Mouse (Mus musculus): Measurements from ENCODE around the gene Ammecr1. TPM values are rescaled to one million over a fixed set of nuclear protein-coding genes. Genes with fewer than 3 reads are reported as not detected.

Ammecr1 gene
- total RNA-seq (2021) = 10 to 100 TPM in 1 of 2 experiments, 1 to 10 TPM in 1; 8.7 to 12.2 TPM
- long read RNA-seq, experiment 1, full-length matches to known transcripts = 5 of 5 reads
- long read RNA-seq, experiment 1, partial matches to known transcripts = 0 of 5 reads
- long read RNA-seq, experiment 1, other reads (novel, unspliced or antisense) = 0 of 5 reads
- long read RNA-seq, experiment 2, full-length matches to known transcripts = 4 of 7 reads
- long read RNA-seq, experiment 2, partial matches to known transcripts = 0 of 7 reads
- long read RNA-seq, experiment 2, other reads (novel, unspliced or antisense) = 3 of 7 reads

- DNase-seq (ENCODE audit: low spot score in 2 of 2) = peak; percentile 63 to 64
Measured at GRCm38 (mm10) chrX:142966008-142966966, at the start of gene Ammecr1. Gene Ammecr1, minus strand, starts transcription at chrX:142966728.

GRCm38 (mm10) chrX:143014118-143014517 lies 47.6 kb upstream of the Ammecr1 start:
- no peak for DNase-seq (ENCODE audit: low spot score in 2 of 2)

- DNase-seq (ENCODE audit: low spot score in 2 of 2) = no peak
Measured at GRCm38 (mm10) chrX:143012334-143012733, 45.8 kb upstream of the Ammecr1 start.

GRCm38 (mm10) chrX:143011865-143012264 lies 45.3 kb upstream of the Ammecr1 start:
- no peak for DNase-seq (ENCODE audit: low spot score in 2 of 2)

GRCm38 (mm10) chrX:143004131-143004846 lies 37.8 kb upstream of the Ammecr1 start:
- DNase-seq (ENCODE audit: low spot score in 2 of 2) = no peak

DNA sequence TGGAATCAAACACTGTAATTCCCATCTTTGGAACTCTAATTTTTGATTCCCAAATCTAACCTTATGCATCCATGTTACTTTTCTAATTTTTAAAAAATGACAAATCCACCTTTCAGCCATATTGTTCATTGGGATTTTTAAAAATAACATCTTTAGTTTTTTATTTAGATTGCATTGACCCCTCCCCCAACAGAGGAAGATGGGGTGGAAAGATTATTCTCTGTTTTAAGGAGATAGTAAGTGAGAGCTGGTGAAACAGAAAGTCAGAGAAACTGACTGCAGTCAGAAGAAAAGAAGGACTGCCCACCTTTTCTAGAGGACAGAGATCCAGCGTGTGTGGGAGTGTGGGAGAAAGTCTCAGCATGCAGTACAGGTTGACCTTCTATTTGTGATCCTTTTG lies 30.7 kb upstream of the Ammecr1 start:
- DNase-seq (ENCODE audit: low spot score in 2 of 2) = no peak

- DNase-seq (ENCODE audit: low spot score in 2 of 2) = no peak
Measured at GRCm38 (mm10) chrX:142994514-142994913, 28.0 kb upstream of the Ammecr1 start.

- no peak for DNase-seq (ENCODE audit: low spot score in 2 of 2)
Measured at GRCm38 (mm10) chrX:142984170-142984569, 17.6 kb upstream of the Ammecr1 start.

- DNase-seq (ENCODE audit: low spot score in 2 of 2) = no peak
Measured at GRCm38 (mm10) chrX:142983638-142984037, 17.1 kb upstream of the Ammecr1 start.

- no peak for DNase-seq (ENCODE audit: low spot score in 2 of 2)
Measured at GRCm38 (mm10) chrX:142981530-142982130, 15.1 kb upstream of the Ammecr1 start.

- no peak for DNase-seq (ENCODE audit: low spot score in 2 of 2)
Measured at GRCm38 (mm10) chrX:142980855-142981529, 14.5 kb upstream of the Ammecr1 start.

DNA sequence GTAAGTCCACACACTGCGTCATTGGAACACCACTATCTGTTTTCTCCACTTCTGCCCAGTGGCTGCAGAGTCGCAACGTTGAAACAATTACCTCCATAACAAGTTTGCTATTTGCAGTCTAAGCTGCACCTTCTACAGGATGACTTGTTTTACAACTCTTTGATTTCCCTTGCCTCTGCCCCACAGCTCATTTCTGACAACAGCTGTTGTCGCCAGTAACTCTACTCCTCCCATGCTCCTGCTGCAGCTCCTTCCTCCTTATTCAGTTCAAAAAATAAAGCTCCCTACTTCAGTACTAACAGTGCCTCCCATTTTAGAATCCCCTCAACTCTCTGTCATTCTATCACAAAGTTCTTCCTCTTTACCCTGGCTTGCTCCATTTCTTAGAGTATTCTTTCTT lies 12.7 kb upstream of the Ammecr1 start:
- DNase-seq (ENCODE audit: low spot score in 2 of 2) = no peak

- no peak for DNase-seq (ENCODE audit: low spot score in 2 of 2)
Measured at GRCm38 (mm10) chrX:142972443-142972970, 6.0 kb upstream of the Ammecr1 start.

DNA sequence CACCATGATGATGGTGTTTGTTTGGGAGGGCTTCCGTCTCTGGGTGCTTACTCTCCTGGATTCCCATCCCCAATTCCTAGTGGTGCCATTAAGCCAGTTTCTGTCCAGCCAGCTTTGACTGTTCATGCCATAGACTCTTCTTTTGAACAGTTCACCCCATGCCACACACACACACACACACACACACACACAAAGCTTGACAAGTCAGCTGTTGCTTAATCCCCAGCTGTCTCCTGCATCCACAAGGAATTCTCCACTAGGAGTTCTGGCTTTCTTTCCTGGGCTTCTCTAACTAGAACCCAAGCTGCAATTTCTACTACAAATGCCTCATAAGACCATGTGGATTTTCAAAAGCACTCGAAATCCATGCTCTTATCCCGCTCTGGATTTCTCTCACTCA lies 5.2 kb upstream of the Ammecr1 start:
- no peak for DNase-seq (ENCODE audit: low spot score in 2 of 2)

GRCm38 (mm10) chrX:142967067-142967466 lies 539 bp upstream of the Ammecr1 start:
- peak in 1 of 2 experiments; percentile 5 for DNase-seq (ENCODE audit: low spot score in 2 of 2)

DNA sequence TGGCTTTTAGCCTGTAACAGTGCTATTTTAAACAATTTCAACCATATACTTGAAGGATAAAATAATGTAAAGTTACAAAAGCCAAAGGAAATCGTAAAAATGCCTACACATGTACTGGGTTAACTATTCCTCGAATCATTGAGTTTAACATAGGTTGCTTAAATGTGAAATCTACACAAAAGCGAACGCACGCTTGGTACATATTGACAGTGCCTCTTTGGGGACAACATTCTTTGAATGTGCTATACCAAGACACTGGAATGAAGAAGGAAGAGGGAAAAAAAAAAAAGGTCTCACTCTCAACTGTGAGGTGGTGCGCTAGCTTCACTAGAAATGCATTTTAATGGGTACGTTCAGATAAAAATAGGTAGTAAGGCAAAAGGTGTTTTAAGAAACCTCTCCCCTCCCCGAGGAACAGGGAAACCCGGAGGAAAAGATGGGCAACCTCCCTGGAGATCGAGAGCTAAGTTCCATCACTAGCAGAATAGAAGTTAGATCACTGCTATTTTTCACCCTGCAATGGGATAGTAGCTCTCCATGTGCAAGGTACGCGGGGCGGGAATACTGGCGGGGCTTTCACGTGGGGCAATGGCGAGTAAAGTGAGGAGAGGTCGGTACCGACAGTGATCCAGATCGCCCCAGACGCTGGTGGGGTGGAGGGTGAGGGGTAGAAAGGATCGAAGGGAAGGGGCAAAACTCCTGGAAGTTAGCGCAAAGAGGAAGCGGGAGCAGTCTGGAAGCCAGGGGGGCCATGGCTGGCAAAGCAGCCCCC lies 1.1 kb downstream of the Ammecr1 start:
- peak in 1 of 2 experiments; percentile 8 for DNase-seq (ENCODE audit: low spot score in 2 of 2)

DNA sequence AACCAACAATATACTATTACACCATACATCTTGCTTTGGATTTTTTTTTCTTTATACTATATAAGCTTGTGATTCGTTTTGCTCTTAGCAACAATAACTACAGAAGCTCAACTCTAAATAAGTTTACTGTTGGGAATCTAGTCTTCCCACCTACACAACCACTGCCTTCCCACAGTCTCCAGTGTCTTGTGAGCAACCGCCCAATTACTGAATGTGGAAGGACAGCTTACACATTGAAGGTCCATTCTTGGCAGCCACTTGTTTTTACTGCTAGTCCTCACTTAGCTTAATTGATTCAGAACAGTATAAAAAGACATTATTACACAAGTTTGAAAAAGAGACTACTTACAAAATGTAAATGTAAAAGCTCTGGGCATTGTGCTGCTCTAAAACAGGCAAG lies 6.1 kb downstream of the Ammecr1 start:
- no peak for DNase-seq (ENCODE audit: low spot score in 2 of 2)

DNA sequence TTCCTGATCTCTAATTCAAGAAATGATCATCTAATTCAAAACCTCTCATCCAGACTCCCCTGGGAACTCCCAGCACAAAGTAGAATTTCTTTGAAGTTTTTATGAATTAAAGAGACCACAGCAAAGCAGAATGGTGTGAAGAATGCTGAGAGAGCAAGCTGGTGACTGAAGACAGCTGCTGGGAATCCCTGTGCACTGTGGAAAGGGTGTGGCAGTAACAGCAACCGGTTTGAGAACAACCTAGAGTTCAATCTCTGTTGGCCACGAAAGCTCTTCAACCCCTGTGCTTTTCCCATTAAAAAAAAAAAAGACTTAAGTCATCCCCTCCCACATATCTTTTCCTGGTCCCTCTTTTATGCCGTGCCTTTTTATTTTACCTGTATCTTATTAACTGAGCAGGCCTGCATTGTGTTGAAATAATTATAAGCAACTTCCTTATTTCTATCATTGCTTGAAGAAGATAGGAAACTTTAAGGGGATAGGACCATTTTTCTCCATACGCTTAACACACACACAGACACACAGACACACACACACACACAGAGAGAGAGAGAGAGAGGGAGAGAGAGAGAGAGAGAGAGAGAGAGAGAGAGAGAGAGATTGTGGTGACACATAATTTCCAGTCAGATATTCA lies 6.7 kb downstream of the Ammecr1 start:
- no peak for DNase-seq (ENCODE audit: low spot score in 2 of 2)

- no peak for DNase-seq (ENCODE audit: low spot score in 2 of 2)
Measured at GRCm38 (mm10) chrX:142928430-142928829, 38.1 kb downstream of the Ammecr1 start.

Measured in adrenal gland, adult 18-20 months (tissue).